Mouse (Mus musculus) ES-Bruce4 (cell line): Measurements from ENCODE around the gene Afg1l. TPM values are rescaled to one million over a fixed set of nuclear protein-coding genes. Genes with fewer than 3 reads are reported as not detected.

Experiments used
- H3K27ac ChIP-seq: 2 replicates; pipeline ENCODE4 v1.5.1; 2012; ENCODE audit warnings: low read length, inconsistent platforms; ENCODE audit not compliant: insufficient read depth
- H3K27me3 ChIP-seq: 2 replicates; pipeline ENCODE4 v1.6.1; 2012; ENCODE audit warnings: mild to moderate bottlenecking, low read length, inconsistent platforms; ENCODE audit not compliant: control insufficient read depth, poor library complexity, insufficient read depth, severe bottlenecking
- H3K36me3 ChIP-seq: 2 replicates; pipeline ENCODE4 v1.6.1; 2012; ENCODE audit warnings: inconsistent platforms, mild to moderate bottlenecking, low read length, moderate library complexity; ENCODE audit not compliant: control insufficient read depth, poor library complexity, insufficient read depth, severe bottlenecking
- H3K4me1 ChIP-seq: one replicate; pipeline ENCODE4 v1.8.1; 2011; ENCODE audit warnings: low read length; ENCODE audit not compliant: control insufficient read depth, insufficient read depth
- H3K4me3 ChIP-seq: 2 replicates; pipeline ENCODE4 v1.5.1; 2011; ENCODE audit warnings: low read depth, mild to moderate bottlenecking, low read length
- H3K9ac ChIP-seq: 2 replicates; pipeline ENCODE4 v1.6.1; 2012; ENCODE audit warnings: low read depth, mild to moderate bottlenecking, inconsistent platforms; ENCODE audit not compliant: poor library complexity, severe bottlenecking
- H3K9me3 ChIP-seq: replicated peaks from 2 replicates; pipeline ENCODE4 v1.6.1; 2012; ENCODE audit warnings: mild to moderate bottlenecking, low read length, inconsistent platforms; ENCODE audit not compliant: control insufficient read depth, poor library complexity, insufficient read depth, severe bottlenecking
- CTCF ChIP-seq: IDR thresholded peaks from one replicate; pipeline ENCODE4 v1.8.1; 2011; ENCODE audit warnings: low read depth, low read length
- EP300 ChIP-seq: IDR thresholded peaks from 2 replicates; pipeline ENCODE4 v1.6.1; 2011; ENCODE audit warnings: low read depth, low read length; ENCODE audit not compliant: insufficient read depth
- POLR2A ChIP-seq: IDR thresholded peaks from one replicate; pipeline ENCODE4 v1.8.1; 2011; ENCODE audit warnings: low read length; ENCODE audit not compliant: insufficient read depth
- polyA plus RNA-seq: library from polyadenylated mRNA; stranded (reverse); fragments of >200 nt; gene quantifications from 2 replicates; pipeline ENCODE4 v1.2.4, GENCODE M21; 2011; ENCODE audit warnings: low read depth; ENCODE audit not compliant: missing spikeins, insufficient read depth, insufficient read length

The Afg1l gene
- polyA plus RNA-seq, 1 experiment: 14.2 TPM

GRCm38 (mm10) chr10:42355980-42356379 is 122.4 kb downstream of the Afg1l start:
- Histone ChIP-seq H3K27me3 (no peaks in the 10 kb centered on the region), H3K4me3 (no peak overlapping the region), H3K9me3 (no peaks in the 10 kb centered on the region), H3K36me3 (no peaks in the 10 kb centered on the region), H3K27ac (no peak overlapping the region), H3K4me1 (no peaks in the 10 kb centered on the region), H3K9ac (no peak overlapping the region)
- TF ChIP-seq EP300: no peak
- peak; percentile 64 for TF ChIP-seq CTCF

GRCm38 (mm10) chr10:42347986-42348385 is 130.4 kb downstream of the Afg1l start:
- Histone ChIP-seq H3K27me3 (no peaks in the 10 kb centered on the region), H3K4me1 (no peaks in the 10 kb centered on the region), H3K9ac (no peak overlapping the region), H3K36me3 (no peaks in the 10 kb centered on the region), H3K27ac (no peak overlapping the region), H3K9me3 (no peaks in the 10 kb centered on the region), H3K4me3 (no peak overlapping the region)
- TF ChIP-seq EP300 (no peak), CTCF (no peak), POLR2A (no peak)

- H3K4me1 ChIP-seq: no peaks in the 10 kb centered on the region
- TF ChIP-seq CTCF: no peak
- no peak for TF ChIP-seq POLR2A
- TF ChIP-seq EP300: no peak
- no peak overlapping the region for H3K27ac ChIP-seq
Observed at GRCm38 (mm10) chr10:42347127-42347526, 131.2 kb downstream of the Afg1l start.

GRCm38 (mm10) chr10:42346179-42346877 is 132.0 kb downstream of the Afg1l start:
- H3K27ac ChIP-seq: no peak overlapping the region
- no peak overlapping the region for H3K4me3 ChIP-seq

More at GRCm38 (mm10) chr10:42347127-42347526, 131.2 kb downstream of the Afg1l start:
- no peaks in the 10 kb centered on the region for H3K36me3 ChIP-seq
- no peak overlapping the region for H3K9ac ChIP-seq
- H3K9me3 ChIP-seq: no peaks in the 10 kb centered on the region
- no peak overlapping the region for H3K4me3 ChIP-seq
- H3K27me3 ChIP-seq: no peaks in the 10 kb centered on the region

GRCm38 (mm10) chr10:42342714-42343113 is 135.7 kb downstream of the Afg1l start:
- Histone ChIP-seq H3K9me3 (no peaks in the 10 kb centered on the region), H3K9ac (no peak overlapping the region), H3K36me3 (no peaks in the 10 kb centered on the region; the same call in 1 of the 2 replicates), H3K27me3 (no peaks in the 10 kb centered on the region), H3K4me1 (no peaks in the 10 kb centered on the region), H3K27ac (no peak overlapping the region), H3K4me3 (no peak overlapping the region)
- TF ChIP-seq POLR2A (no peak), EP300 (no peak)

More at GRCm38 (mm10) chr10:42346179-42346877, 132.0 kb downstream of the Afg1l start:
- TF ChIP-seq EP300 (no peak), CTCF (no peak), POLR2A (no peak)
- H3K36me3 ChIP-seq: no peaks in the 10 kb centered on the region
- no peaks in the 10 kb centered on the region for H3K27me3 ChIP-seq
- no peaks in the 10 kb centered on the region for H3K9me3 ChIP-seq
- no peaks in the 10 kb centered on the region for H3K4me1 ChIP-seq
- no peak overlapping the region for H3K9ac ChIP-seq

- Histone ChIP-seq H3K27ac (no peak overlapping the region), H3K9ac (no peak overlapping the region), H3K27me3 (no peaks in the 10 kb centered on the region), H3K9me3 (no peaks in the 10 kb centered on the region), H3K4me1 (no peaks in the 10 kb centered on the region), H3K36me3 (no peaks in the 10 kb centered on the region; the same call in 1 of the 2 replicates), H3K4me3 (no peak overlapping the region)
- TF ChIP-seq EP300 (no peak), POLR2A (no peak)
Observed at GRCm38 (mm10) chr10:42341815-42342457, 136.4 kb downstream of the Afg1l start.
